Mouse (Mus musculus) midbrain, embryonic 13.5 days (tissue): ENCODE measurements around the gene Lix1l. TPM values are rescaled to one million over a fixed set of nuclear protein-coding genes. Genes with fewer than 3 reads are reported as not detected.

Experiments
- ATAC-seq: fragments of 200-750 bp; cut with Nextera tagmentation; 2 replicates; pipeline ENCODE4 v1.8.0; 2017; ENCODE audit warnings: mild to moderate bottlenecking, moderate TSS enrichment, moderate library complexity
- H3K27ac ChIP-seq: fragments of 300-500 bp; sonication (generic); 2 replicates; pipeline ENCODE4 v1.5.1; 2015; ENCODE audit warnings: inconsistent platforms, mild to moderate bottlenecking, moderate library complexity
- H3K27me3 ChIP-seq: fragments of 300-500 bp; sonication (generic); 2 replicates; pipeline ENCODE4 v1.6.1; 2015; ENCODE audit warnings: mild to moderate bottlenecking, inconsistent platforms
- H3K36me3 ChIP-seq: fragments of 300-500 bp; sonication (generic); 2 replicates; pipeline ENCODE4 v1.6.1; 2015; ENCODE audit warnings: mild to moderate bottlenecking, inconsistent platforms
- H3K4me1 ChIP-seq: fragments of 300-500 bp; sonication (generic); replicated peaks from 2 replicates; pipeline ENCODE4 v1.6.1; 2015; ENCODE audit warnings: inconsistent platforms
- H3K4me2 ChIP-seq: fragments of 300-500 bp; sonication (generic); replicated peaks from 2 replicates; pipeline ENCODE4 v1.6.1; 2015; ENCODE audit warnings: moderate library complexity, mild to moderate bottlenecking, inconsistent platforms
- H3K4me3 ChIP-seq: fragments of 300-500 bp; sonication (generic); replicated peaks from 2 replicates; pipeline ENCODE4 v1.5.1; 2015; ENCODE audit warnings: mild to moderate bottlenecking, inconsistent platforms
- H3K9ac ChIP-seq: fragments of 300-500 bp; sonication (generic); replicated peaks from 2 replicates; pipeline ENCODE4 v1.6.1; 2015; ENCODE audit warnings: mild to moderate bottlenecking, inconsistent platforms
- H3K9me3 ChIP-seq: fragments of 300-500 bp; sonication (generic); 2 replicates; pipeline ENCODE4 v1.6.1; 2016; ENCODE audit warnings: mild to moderate bottlenecking, inconsistent platforms
- WGBS: fragments of 180-500 bp; shearing (Covaris S2); methylation state at CpG from one replicate; pipeline ENCODE4 v1.1.7; 2015; 5-methylcytosine and 5-hydroxymethylcytosine counted together
- polyA plus RNA-seq: library from polyadenylated mRNA; unstranded; fragments of >200 nt; fragmentation: Nextera tagmentation; extraction: Ambion mirVana; gene quantifications from 2 replicates; pipeline ENCODE4 v1.2.1, GENCODE M21; 2015

The Lix1l gene
- polyA plus RNA-seq, 1 experiment from 2014 or later: 6.2 TPM

GRCm38 (mm10) chr3:96606618-96607017 lies 5.7 kb downstream of the Lix1l start:
- H3K4me1 ChIP-seq: peaks cover 42% of the 10 kb centered on the region
- H3K27ac ChIP-seq: no peak overlapping the region
- no peak overlapping the region for H3K4me2 ChIP-seq
- no peaks in the 10 kb centered on the region for H3K9me3 ChIP-seq
- WGBS: 94% methylated on average over 4 of the region's 4 CpGs
- H3K4me3 ChIP-seq: no peak overlapping the region
- H3K27me3 ChIP-seq: no peaks in the 10 kb centered on the region
- no peak for ATAC-seq
- H3K9ac ChIP-seq: no peak overlapping the region
- 0 out of 2 replicates have a peak, but pooled peaks cover 5% of the 10 kb centered on the region for H3K36me3 ChIP-seq

GRCm38 (mm10) chr3:96617941-96618340 lies 17.0 kb downstream of the Lix1l start:
- Histone ChIP-seq H3K27ac (no peak overlapping the region), H3K4me3 (no peak overlapping the region), H3K4me1 (no peaks in the 10 kb centered on the region), H3K36me3 (peaks cover 73% of the 10 kb centered on the region), H3K9me3 (no peaks in the 10 kb centered on the region), H3K27me3 (no peaks in the 10 kb centered on the region), H3K4me2 (no peak overlapping the region), H3K9ac (no peak overlapping the region)
- WGBS: 96% methylated on average over 3 of the region's 3 CpGs
- no peak for ATAC-seq

DNA sequence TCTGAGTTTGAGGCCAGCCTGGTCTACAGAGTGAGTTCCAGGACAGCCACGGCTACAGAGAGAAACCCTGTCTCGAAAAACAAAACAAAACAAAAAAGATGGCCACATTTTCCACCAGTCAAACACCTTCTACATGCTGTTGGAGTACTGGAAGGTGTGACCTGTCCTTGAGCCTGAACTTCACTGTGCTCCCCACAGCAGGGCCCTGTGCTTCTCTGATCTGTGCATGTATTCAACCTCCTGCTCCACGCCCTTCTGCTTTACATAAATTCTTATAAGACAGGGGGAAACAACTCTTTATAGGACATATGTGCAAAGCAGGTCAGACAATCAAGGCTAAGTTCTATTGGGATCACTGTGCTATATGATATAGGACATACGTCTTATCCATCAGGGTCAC lies 22.3 kb downstream of the Lix1l start:
- no peaks in the 10 kb centered on the region for H3K27me3 ChIP-seq
- whole genome bisulfite sequencing: 92% methylated on average over 4 of the region's 4 CpGs
- no peaks in the 10 kb centered on the region for H3K9me3 ChIP-seq
- no peak for ATAC-seq
- H3K27ac ChIP-seq: no peak overlapping the region
- no peak overlapping the region for H3K4me3 ChIP-seq
- H3K9ac ChIP-seq: no peak overlapping the region
- peaks cover 66% of the 10 kb centered on the region for H3K36me3 ChIP-seq
- H3K4me2 ChIP-seq: no peak overlapping the region
- H3K4me1 ChIP-seq: no peaks in the 10 kb centered on the region

- Histone ChIP-seq H3K4me3 (peak within 1 kb of the TSS; percentile 76), H3K36me3 (peaks cover 33% of the 10 kb centered on the region), H3K4me2 (peak within 1 kb of the TSS; percentile 89), H3K27me3 (no peaks in the 10 kb centered on the region), H3K9ac (peak within 1 kb of the TSS; percentile 78), H3K9me3 (no peaks in the 10 kb centered on the region), H3K4me1 (peaks cover 23% of the 10 kb centered on the region), H3K27ac (peak within 1 kb of the TSS; percentile 79)
- 2% methylated on average over 48 of the region's 48 CpGs for WGBS
- ATAC-seq: peak; percentile 96
Observed at GRCm38 (mm10) chr3:96629729-96630600, 29.0 kb downstream of the Lix1l start, which contains the start of gene Rbm8a. Rbm8a (plus strand) TSS chr3:96629933.

GRCm38 (mm10) chr3:96632058-96632457 lies 31.1 kb downstream of the Lix1l start:
- H3K9ac ChIP-seq: no peak overlapping the region
- H3K36me3 ChIP-seq: peaks cover 22% of the 10 kb centered on the region
- no peaks in the 10 kb centered on the region for H3K27me3 ChIP-seq
- no peak overlapping the region for H3K4me3 ChIP-seq
- H3K4me1 ChIP-seq: peaks cover 39% of the 10 kb centered on the region
- H3K27ac ChIP-seq: no peak overlapping the region
- no peak overlapping the region for H3K4me2 ChIP-seq
- H3K9me3 ChIP-seq: no peaks in the 10 kb centered on the region
- ATAC-seq: no peak

GRCm38 (mm10) chr3:96634015-96634414 lies 33.1 kb downstream of the Lix1l start:
- Histone ChIP-seq H3K4me3 (no peak overlapping the region), H3K36me3 (peaks cover 38% of the 10 kb centered on the region), H3K9ac (no peak overlapping the region), H3K9me3 (no peaks in the 10 kb centered on the region), H3K4me1 (peaks cover 40% of the 10 kb centered on the region), H3K27ac (no peak overlapping the region), H3K4me2 (no peak overlapping the region), H3K27me3 (no peaks in the 10 kb centered on the region)
- ATAC-seq: no peak
- 74% methylated on average over 1 of the region's 1 CpGs for WGBS

DNA sequence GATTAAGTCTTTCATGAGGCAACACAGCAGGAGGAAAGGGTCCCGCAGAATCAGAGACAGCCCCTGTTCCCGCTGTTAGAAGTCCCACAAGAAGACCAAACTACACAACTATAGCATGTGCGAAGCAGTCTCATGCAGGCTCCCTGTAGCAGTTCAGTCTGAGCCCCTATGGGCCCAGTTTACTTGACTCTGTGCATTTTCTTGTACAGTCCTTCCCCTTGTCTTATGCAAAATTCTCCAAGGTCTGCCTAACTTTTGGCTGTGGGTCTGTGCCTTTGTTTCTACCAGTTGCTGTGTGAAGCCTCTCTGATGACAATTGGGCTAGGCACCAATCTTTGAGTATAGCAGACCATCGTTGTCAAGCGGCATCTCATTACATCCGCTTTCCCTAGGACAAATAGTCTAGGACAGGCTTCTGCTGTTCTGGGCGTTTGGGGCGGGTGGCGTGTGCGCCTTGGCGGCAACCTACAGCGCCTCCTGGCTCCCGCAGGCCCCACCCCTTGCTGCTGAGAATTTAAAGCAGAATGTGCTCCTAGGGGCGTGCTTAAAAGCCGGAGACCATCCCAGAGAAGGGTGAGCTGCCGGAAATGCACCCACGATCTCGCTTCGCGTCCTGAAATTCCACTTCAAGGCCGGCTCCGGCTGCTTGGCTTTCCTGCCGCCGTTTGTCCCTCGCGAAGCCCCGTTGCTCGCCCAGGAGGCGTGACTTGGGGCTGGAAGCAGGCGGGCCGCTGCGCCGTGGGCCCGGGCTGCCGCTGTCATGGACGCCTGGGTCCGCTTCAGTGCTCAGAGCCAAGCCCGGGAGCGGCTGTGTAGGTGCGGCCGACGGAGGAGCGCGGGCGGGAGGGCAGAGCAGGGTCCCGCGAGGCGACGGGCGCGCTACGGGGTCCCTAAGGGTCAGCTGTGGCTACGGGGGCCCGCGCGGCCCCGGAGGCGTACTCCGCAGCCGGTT lies 34.3 kb downstream of the Lix1l start, which contains the start of the genes Pex11b and Gm42957:
Pex11b (plus strand) TSS at position 449 of the 952 bp plus-strand sequence.
Gm42957 (plus strand) TSS at position 547 of the 952 bp plus-strand sequence.
- H3K9me3 ChIP-seq: no peaks in the 10 kb centered on the region
- 2% methylated on average over 60 of the region's 60 CpGs for WGBS
- peak within 1 kb of the TSS; percentile 95 for H3K9ac ChIP-seq
- peak within 1 kb of the TSS; percentile 88 for H3K27ac ChIP-seq
- peak within 1 kb of the TSS; percentile 94 for H3K4me2 ChIP-seq
- H3K4me3 ChIP-seq: peak within 1 kb of the TSS; percentile 95
- H3K27me3 ChIP-seq: no peaks in the 10 kb centered on the region
- H3K4me1 ChIP-seq: peaks cover 35% of the 10 kb centered on the region
- peak; percentile 94 for ATAC-seq
- H3K36me3 ChIP-seq: peaks cover 48% of the 10 kb centered on the region

GRCm38 (mm10) chr3:96635906-96636305 lies 35.0 kb downstream of the Lix1l start:
- Histone ChIP-seq H3K27me3 (no peaks in the 10 kb centered on the region), H3K4me1 (peaks cover 28% of the 10 kb centered on the region), H3K27ac (peak overlapping the region; percentile 88), H3K4me2 (peak overlapping the region; percentile 94), H3K36me3 (peaks cover 52% of the 10 kb centered on the region), H3K9ac (peak overlapping the region; percentile 95), H3K9me3 (no peaks in the 10 kb centered on the region), H3K4me3 (peak overlapping the region; percentile 95)
- 11% methylated on average over 15 of the region's 15 CpGs for WGBS
- ATAC-seq: no peak

DNA sequence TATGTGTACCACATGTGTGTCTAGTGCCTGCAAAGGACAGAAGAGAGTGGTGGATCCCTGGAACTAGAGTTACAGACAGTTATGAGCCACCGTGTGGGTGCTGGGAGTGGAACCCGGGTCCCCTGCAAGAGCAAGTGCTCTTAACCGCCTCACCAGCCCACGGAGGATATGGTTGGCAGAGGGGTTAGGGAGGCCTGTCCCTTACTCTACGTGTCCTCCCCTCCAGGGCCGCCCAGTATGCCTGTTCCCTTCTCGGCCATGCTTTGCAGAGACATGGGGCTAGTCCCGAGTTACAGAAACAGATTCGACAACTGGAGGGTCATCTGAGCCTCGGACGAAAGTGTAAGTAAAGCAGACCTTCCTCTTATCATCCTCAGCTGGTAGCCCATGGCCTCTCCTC lies 35.5 kb downstream of the Lix1l start:
- no peaks in the 10 kb centered on the region for H3K9me3 ChIP-seq
- no peak for ATAC-seq
- H3K36me3 ChIP-seq: peaks cover 54% of the 10 kb centered on the region
- H3K4me1 ChIP-seq: peaks cover 24% of the 10 kb centered on the region
- no peak overlapping the region for H3K27ac ChIP-seq
- no peaks in the 10 kb centered on the region for H3K27me3 ChIP-seq
- peak overlapping the region; percentile 94 for H3K4me2 ChIP-seq
- peak overlapping the region; percentile 95 for H3K4me3 ChIP-seq
- H3K9ac ChIP-seq: peak overlapping the region; percentile 95
- WGBS: 72% methylated on average over 11 of the region's 11 CpGs

DNA sequence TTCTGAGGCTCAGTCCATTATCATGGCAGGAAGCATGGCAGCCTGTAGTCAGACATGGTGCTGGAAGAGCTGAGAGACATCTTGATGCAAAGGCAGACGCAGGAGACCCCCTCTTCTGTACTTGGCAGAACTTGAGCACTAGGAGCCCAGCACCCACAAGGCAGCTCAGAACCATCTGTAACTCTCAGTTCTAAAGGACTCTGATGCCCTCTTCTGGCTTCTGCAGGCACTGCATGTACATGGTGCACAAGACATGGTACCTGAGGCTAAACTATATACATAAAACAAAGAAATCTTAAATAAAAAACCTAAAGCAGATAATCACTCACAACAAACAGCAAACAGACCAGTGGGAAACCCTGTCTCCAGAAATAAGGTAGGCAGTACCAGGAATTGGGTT lies 38.3 kb downstream of the Lix1l start:
- Histone ChIP-seq H3K36me3 (peaks cover 50% of the 10 kb centered on the region), H3K27ac (no peak overlapping the region), H3K27me3 (no peaks in the 10 kb centered on the region), H3K9me3 (no peaks in the 10 kb centered on the region), H3K4me2 (no peak overlapping the region), H3K4me1 (peaks cover 24% of the 10 kb centered on the region), H3K4me3 (no peak overlapping the region), H3K9ac (no peak overlapping the region)
- no peak for ATAC-seq
- 85% methylated on average over 1 of the region's 1 CpGs for WGBS

GRCm38 (mm10) chr3:96645018-96645649 lies 44.2 kb downstream of the Lix1l start, which contains the start of gene Itga10:
Itga10 (plus strand) TSS chr3:96645584.
- H3K4me3 ChIP-seq: no peak within 1 kb of the TSS
- H3K9ac ChIP-seq: no peak within 1 kb of the TSS
- peaks cover 33% of the 10 kb centered on the region for H3K36me3 ChIP-seq
- 68% methylated on average over 7 of the region's 7 CpGs for WGBS
- ATAC-seq: no peak
- no peak within 1 kb of the TSS for H3K4me2 ChIP-seq
- no peaks in the 10 kb centered on the region for H3K9me3 ChIP-seq
- H3K27ac ChIP-seq: no peak within 1 kb of the TSS
- no peaks in the 10 kb centered on the region for H3K27me3 ChIP-seq
- H3K4me1 ChIP-seq: no peaks in the 10 kb centered on the region
